Mouse (Mus musculus): ENCODE results near the gene Anapc15-ps. TPM values are rescaled to one million over a fixed set of nuclear protein-coding genes. Genes with fewer than 3 reads are reported as not detected.

Anapc15-ps gene
- not detected for polyA plus RNA-seq (2017; shearing (Covaris generic))

GRCm38 (mm10) chr10:95673351-95673750, at the start of gene Anapc15-ps:
TSS of gene Anapc15-ps (minus strand) at chr10:95673451.

Other genes starting within 250 kb of the Anapc15-ps start
- gene Mrpl42, start 171.5 kb downstream of the Anapc15-ps start, polyA plus RNA-seq (2017; shearing (Covaris generic)): 176 TPM
- gene Ube2n, start 158.3 kb downstream of the Anapc15-ps start, polyA plus RNA-seq (2017; shearing (Covaris generic)): 326 TPM
- 5.3 TPM for gene Nudt4, start 109.3 kb downstream of the Anapc15-ps start, polyA plus RNA-seq (2017; shearing (Covaris generic))
- not detected for gene Gm33543, start 169.5 kb upstream of the Anapc15-ps start, polyA plus RNA-seq (2017; shearing (Covaris generic))